Mouse (Mus musculus): ENCODE measurements around the gene Kif27.
A peak's percentile ranks its signal among the peaks of the same experiment; 100 is the strongest.

Gene Kif27

DNA sequence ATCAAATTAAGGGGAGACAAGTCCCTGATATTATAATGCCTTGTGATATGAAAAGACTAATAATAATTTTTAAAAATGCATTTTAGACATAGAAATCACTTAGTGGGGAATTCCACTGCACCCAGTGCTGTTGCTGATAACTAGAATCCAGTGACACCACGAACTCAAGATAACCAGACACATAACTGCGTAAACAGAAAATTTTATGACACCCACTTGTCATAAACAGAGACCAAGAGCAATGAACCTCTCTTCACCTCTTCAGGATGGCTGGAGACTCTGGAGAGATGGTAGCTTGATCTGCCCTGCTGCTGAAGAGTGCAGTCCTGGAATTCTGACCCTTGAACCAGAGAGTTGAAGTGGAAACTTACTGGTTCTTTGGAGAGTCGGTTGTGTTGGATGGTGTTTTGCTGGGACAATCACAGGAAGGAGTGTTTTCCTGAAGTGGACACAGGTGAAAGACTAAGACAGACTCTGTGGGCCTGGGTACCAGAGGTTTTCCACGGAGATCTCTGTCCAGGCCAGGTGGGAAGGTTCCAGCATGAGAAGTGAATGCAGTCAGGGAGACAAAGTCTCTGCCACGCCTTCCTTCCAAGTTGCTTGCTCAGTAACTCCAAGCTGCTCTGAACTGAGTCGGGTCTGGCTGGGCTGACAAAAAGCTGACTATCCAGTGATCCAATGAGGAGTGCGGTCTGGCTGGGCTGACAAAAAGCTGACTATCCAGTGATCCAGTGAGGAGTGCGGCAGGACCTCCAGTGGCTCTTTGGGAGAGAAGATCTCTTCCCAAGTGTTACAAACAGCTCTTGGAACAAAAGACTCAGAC is 5.6 kb upstream of the Kif27 start:
- no peak for DNase-seq (ENCODE audit: low read depth, low spot score)

DNA sequence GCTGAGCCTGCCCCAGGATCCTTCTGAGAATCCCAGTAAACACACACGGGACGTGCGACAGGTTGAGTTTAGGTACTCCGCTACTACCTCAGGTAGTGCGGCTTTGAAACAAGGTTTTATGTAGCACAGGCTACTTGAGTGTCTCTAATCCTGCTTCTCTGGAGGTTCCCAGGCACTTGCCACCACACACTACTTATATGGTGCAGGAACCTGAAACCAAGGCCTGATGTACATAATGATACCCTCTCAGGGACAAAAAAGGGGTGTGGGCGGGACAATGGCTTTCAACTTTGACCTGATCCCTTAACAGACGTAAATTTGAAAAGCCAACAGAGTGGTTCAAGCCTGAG is 357 bp upstream of the Kif27 start:
- no peak for DNase-seq (ENCODE audit: low read depth, low spot score)

DNA sequence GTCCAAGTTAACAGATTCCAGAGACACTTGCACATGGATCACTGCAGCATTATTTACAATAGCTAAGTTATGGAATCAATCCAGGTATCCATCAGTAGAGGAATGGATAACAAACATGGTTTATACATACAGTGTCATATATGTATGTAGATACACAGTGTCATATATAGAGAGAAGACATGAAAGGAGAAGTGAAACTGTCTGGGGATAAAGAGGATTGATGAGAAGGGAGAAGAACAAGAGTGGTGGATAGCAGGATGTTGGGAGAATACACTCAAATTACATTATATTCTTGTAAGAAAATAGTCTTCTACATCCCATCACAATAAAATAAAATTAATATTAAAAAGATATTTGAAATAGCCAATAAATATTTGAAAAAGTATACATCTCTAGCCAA is 5.9 kb downstream of the Kif27 start:
- no peak for DNase-seq (ENCODE audit: low read depth, low spot score)

DNA sequence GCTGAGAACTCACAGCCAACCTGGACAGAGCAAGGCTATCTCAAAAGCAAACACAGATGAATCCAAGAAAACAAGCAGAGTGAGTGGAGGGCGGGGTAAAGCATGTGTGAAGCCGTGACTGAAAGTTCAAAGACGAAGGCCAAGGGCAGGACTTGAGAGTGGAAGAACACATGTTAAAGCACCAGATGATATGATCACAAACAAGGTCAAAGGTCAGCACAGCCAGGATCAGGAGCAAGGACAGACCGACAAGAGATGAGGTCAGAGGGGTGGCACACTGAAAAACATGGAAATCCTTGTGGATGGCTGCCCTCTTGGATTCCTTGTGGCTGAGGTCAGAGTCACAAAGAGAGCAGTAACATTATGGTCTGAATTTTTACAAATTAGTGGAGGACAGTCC is 8.3 kb downstream of the Kif27 start:
- DNase-seq (ENCODE audit: low read depth, low spot score): no peak

DNA sequence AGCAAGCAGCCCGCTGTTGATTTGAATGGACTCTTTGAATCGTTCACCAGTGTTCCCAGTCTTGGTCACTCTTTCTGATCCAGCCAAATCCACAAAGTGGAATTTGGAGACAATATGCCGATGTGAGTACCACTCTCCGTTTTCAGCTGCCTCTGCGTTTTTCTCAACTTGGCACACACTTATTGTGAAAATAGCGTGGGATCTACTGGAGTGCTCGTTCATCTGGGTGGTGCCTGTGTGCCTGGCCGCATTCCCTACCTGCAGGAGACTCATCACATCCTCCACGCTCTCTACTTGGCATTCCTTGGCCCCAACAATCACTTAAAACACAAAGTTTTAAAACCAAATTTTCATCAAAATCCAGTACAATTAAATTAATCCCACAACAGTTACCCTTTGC is 14.4 kb downstream of the Kif27 start:
- peak; percentile 53 for DNase-seq (ENCODE audit: low read depth, low spot score)

DNA sequence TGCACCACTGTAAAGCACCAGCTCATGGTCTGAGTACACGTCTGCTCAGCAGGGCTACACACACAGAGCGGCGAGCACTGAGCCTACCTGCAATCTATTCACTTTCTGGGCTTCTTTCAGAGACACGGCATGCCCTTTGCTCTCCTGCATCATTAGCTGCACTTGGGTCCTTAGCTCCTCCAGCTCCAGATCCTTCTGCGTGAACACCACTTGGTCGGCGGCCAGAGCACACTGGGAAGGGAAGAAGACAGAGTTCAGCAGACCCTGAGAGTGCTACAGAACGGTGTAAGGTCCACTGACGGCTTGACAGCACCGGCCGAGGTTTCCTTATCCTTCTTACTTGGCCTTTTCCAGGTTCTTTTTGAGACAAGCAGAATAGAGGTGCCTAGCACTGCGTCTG is 21.5 kb downstream of the Kif27 start:
- DNase-seq (ENCODE audit: low read depth, low spot score): no peak

DNA sequence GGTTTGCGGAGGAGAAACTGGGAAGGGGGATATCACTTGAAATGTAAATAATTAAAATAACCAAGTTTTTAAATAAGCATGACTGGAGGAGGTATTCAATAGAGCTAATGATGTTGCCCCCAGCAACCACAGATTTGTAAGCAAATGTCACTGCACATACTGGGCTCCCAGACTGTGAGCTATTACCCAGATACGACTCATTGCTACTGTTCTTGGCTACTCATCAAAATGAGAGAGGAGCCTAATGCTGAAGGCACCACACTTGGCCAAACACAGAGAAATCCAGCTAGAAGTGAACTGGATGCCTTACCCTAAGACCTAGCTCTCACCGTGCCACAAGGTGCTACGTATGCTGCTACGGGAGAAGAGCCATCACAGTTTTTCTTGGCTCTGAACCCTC is 24.8 kb downstream of the Kif27 start:
- DNase-seq (ENCODE audit: low read depth, low spot score): no peak

DNA sequence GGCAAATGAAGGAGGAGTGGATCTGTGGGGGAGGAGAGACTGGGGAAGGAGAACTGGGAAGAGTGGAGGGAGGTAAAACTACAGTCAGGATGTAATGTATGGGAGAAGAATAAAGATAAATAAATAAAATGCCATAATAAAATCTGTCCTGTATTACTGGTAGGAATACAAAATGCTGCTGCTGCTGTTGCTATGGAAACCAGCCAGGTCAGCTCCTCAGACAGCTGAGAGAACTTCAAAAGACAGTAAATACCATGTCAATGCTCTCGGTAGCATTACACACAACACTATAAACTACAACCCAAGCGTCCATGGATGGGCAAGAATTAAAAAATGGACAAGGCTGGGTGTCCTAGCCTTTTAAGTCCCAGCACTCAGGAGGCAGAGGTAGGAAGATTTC is 41.2 kb downstream of the Kif27 start:
- peak; percentile 26 for DNase-seq (ENCODE audit: low read depth, low spot score)

DNA sequence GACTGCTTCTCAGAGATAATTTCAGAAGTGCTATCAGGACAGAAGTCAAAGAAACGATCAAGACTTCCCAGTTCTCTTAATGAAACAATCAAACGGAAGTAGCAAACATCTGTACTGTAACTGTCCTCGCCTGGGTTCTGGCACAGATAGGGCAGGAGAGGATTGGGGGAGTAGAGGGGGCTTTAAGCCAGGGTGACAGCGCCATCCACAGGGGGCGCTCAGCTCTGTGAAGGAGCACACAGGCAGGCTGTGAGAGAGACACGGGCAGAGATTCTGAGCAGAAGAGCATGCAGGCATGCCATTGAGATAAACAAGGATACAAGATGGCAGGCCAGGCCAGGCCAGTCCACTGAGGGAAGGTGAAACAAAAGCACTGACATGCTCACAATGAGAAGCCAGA is 43.9 kb downstream of the Kif27 start:
- DNase-seq (ENCODE audit: low read depth, low spot score): no peak

DNA sequence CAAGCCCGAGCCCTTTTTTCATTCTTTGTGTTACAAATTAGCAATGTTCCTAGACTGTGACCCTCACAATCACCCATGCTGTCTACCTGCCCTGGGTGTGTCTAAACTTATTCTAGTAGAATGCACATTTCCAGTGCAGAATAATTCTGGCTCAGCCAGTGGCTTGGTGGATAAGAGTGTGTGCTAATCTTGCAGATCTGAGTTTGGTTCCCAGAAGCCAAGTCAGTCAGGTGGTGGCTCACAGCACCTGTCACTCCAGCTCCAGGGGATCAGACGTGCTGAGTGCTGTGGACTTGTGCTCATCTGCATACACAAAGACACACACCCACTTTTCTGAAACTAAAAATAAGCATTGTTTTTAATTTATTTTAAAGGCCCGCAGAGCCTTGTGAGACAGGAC is 45.2 kb downstream of the Kif27 start:
- DNase-seq (ENCODE audit: low read depth, low spot score): no peak

DNA sequence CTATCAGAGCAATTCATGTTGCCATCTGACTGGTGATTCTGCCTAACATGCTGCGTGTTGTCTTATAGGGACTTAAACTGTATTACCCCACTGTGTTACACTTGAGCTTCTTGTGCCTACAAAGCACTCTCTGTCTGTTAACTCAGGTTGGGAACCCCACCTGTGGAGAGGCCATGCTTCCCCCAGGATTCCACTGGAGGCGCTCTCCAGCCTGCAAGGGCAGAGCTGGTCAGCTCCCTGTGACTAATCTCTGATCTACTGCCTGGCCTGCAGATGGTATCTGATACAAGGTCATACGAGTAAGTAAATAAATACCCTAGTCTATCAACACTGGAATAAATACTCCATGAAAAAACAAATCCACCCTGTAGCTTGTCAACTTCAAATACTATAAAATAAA is 47.6 kb downstream of the Kif27 start:
- no peak for DNase-seq (ENCODE audit: low read depth, low spot score)

DNA sequence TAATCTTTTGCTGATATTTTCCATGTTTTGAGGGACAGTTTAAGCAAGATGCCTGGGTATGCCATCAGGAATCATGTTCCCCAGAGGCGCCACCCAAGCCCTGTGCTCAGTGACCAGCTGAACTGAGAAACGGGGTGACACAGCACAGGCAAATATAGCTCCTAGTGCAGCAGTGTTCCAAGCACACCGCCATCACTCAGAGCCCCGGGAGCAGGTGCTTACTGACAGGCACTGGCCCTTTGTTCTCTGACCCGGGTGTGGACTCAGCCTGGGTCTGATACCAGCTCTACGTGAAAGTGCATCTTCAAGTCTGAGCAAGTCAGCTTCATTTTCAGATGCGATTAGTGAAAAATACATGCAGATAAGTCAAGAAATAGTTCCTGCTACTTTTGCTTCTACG is 49.4 kb downstream of the Kif27 start:
- no peak for DNase-seq (ENCODE audit: low read depth, low spot score)

DNA sequence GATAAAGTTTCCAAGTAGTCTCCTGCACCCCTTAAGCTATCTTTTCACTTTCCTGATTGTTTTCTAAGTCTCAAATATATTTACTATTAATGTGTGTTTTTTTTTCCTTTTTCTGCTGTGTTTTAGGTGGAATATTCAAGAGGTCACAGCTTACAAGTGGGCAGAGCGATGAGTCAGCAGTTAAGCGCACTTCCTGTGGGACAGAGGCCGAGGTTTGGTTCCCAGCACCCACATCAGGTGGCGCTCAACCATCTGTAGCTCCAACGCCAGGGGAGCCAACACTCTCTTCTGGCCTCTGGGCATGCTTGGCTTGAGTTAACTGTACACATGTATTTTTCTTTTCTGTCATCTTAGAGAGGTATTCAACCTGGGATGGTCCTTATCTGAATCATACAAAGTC is 51.5 kb downstream of the Kif27 start:
- no peak for DNase-seq (ENCODE audit: low read depth, low spot score)

DNA sequence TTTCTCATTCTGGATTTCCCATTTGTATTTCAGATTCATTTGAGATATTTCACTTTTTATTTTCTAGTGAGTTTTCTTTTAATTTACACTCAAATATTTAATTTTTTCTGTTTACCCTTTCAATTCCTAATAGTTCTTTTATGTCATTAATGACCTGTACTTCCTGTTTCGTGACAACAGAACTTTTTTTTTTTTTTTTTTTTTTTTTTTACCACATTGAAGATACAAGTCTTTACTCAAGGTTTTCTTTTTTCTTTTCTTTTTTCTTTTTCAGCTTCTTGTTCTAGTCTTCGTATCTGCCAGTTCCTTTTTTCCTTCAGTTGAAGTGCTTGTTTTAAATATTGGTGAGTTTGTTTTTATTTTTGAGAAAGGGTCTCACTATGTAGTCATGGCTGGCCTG is 53.7 kb downstream of the Kif27 start:
- no peak for DNase-seq (ENCODE audit: low read depth, low spot score)

DNA sequence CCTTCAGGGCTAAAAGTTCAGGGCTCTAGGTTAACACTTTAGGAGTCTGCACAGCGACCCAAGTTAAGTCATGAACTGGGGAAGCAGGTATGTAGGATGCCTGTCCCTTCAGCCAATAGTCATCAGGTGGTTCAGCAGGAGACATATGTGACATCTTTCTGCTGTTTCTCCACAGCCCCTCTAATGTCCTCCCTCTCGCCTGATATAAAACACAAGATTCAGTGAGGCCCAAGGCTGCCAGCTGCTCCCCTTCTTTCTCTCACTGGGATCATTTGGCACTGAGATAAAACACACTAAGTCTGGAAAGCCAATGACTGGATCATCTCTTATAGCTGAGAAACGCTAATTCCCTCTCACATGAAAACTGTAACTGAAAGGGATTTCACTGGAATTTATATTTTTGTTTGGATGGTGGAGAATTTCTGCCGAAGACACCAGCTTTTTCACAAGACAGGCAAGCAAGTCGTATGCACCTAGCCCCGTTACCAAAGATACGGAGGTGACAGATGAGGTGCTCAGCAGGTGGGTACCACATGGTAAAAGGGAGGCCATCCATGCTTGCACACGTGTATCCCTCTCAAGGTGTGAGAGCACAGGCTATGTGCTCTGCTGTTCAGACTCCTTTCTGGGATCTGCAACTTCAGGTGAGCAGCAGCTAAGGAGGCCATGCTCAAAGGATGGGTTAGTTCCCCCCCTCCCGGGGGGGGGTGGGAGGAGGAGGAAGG is 56.3 kb downstream of the Kif27 start:
- DNase-seq (ENCODE audit: low read depth, low spot score): peak; percentile 57

DNA sequence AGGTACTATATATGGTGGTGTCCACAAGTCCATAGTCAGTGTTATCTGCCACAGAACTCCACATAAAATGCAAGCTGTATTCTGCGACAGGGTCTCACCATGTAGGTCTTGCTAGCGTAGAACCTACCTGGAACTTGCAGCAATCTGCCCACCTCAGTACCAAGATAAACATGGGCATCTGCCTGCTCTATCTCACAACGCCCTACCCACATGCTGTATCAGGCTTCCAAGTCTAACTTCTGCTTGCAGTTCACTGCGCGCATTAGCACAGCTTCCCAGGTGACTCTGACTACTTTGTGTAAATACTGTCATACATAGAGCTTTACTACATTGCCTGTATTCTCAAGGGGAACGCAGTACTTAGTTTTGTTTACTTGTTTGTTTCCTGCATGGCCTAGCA is 57.0 kb downstream of the Kif27 start:
- DNase-seq (ENCODE audit: low read depth, low spot score): no peak

DNA sequence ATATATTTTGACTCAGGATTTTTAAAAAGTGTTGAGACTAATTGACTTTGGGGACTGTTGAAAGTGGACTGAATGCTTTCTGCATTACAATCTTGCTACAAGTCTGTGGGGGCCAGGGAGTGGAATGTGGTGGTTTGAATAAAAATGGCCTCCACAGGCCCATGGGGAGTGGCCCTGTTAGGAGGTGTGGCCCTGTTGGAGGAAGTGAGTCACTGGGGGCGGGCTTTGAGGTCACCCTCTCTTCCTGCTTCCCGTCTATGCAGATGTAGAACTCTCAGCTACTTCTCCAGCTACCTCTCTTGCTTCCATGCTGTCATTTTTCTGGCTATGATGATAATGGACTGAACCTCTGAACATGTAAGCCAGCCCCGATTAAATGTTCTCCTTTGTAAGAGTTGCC is 60.2 kb downstream of the Kif27 start:
- no peak for DNase-seq (ENCODE audit: low read depth, low spot score)

DNA sequence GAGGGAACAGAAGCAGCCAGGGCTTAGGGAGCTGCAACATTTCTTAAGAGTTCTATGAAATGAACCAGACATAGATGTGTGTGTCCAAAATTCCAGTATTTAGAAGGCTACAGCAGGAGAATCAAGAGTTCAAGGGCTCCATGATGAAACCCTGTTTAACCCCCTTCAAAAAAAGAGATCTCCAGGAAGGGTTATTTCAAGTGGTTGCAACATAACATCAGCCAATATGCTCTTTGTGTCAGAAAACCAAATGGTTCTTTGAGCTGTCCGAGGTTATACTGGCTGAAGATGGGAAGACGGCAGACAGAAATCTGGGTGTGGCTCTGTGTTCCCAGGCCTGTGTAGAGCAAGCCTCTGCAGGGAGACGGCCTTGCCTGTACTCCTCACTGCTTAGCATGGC is 63.3 kb downstream of the Kif27 start:
- DNase-seq (ENCODE audit: low read depth, low spot score): no peak

DNA sequence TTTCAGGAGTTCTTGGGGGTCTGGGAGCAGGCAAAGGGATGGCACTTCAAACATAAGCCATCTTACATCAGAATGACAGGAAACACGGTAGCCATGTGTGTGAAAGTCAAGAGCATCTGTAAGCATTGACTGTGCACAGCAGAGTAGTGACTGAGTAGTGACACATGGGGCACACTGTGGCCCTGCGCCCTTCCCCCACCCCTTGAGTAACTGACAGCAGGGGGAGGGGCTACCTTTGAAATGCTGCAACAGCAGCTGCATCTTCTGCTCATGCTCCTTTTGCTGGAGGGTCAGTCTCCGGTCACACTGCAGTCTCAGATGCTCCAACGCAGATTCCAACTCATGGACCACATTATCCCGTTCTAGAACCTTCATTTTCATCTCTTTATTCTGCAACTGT is 66.1 kb downstream of the Kif27 start:
- no peak for DNase-seq (ENCODE audit: low read depth, low spot score)

DNA sequence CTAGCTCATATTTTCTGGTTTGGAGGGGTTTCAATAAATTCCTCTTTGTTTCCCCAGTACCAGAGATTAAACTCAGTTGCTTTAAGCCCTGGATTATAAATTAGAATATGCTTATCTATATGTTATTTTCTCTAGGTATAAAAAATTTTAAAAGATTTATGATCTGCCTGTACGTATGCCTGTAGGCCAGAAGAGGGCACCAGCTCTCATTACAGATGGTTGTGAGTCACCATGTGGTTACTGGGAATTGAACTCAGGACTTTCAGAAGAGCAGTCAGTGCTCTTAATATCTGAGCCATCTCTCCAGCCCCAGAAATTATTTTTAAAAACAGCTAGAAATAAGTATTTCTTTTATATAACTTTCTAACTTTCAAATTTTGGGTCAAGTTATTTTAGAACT is 69.6 kb downstream of the Kif27 start:
- no peak for DNase-seq (ENCODE audit: low read depth, low spot score)

DNA sequence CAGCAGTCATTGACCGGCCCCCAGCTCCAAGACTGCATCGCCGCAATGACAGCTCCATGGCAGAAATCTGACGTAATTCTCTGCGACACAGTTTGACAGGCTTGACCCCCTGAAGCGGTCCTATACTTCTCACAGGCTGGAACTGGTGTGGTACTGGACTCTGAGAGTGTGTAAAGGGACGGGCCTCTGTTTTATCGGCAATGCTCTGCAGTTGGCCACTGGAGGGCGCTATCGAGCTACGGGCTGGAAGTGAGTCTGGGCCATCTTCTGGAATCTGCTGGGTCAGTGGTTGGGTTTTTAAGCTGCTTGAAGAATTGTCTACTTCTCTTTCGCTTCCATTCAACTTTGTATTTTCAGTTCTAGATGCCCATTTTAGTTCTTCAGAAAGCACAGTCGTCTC is 71.1 kb downstream of the Kif27 start:
- peak; percentile 88 for DNase-seq (ENCODE audit: low read depth, low spot score)

DNA sequence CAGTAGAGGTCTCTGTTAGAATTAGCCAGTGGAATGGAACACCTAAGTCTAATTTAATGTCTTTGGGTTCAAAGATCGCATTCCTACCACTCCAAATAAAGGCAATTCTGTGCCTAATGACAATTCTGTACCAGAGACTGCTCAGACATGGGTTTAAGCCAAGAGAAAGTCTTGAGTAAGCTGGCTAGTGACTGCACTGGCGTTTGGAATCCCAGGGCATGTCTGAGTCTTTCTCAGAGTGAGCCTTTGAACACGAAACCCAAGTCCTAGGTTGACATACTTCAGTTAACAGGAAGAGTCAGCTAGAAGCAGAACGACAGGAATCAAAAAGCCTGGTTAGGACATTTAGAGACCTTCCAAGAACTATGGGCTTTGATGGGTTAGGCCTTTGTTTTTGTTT is 75.5 kb downstream of the Kif27 start:
- DNase-seq (ENCODE audit: low read depth, low spot score): no peak

DNA sequence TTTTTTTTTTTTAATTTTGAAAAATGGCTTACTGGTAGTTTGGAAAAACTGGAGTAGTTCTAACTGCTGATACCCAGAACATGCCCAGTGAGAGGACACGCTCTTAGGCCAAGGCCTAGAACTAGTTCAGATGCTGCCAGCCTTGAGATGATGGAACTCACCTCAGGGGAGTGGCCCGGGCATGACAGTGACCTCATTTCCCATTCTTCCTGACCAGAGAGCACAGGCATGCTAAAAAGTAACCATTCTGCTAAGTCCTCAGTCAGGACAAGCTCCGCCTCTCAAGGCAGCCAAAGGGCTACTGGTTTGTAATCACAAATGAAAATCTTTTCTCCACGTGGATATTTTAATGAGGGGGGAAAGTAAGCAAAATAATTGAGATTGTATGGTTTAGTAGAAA is 77.0 kb downstream of the Kif27 start:
- DNase-seq (ENCODE audit: low read depth, low spot score): no peak

DNA sequence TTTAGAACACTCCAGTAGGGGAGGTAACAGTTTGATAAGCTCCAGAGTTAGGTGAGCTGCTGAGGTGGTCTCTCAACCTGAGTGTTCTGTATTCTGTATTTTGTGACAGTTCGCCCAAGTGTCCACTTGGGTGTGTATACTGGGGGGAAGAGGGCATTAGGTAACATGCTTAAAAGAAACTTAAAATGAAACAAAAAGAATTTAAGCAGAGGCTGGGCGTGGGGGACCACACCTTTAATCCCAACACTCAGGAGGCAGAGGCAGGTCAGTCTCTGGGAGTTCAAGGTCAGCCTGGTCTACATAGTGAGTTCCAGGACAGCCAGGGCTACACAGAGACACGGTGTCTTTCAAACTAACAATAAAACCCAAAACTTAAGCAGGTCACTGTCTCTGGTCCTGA is 78.4 kb downstream of the Kif27 start:
- DNase-seq (ENCODE audit: low read depth, low spot score): no peak

Data from brain, adult 2 months (tissue).